Mouse (Mus musculus): ENCODE results near the gene Prpf18. TPM values are rescaled to one million over a fixed set of nuclear protein-coding genes. Genes with fewer than 3 reads are reported as not detected.

The Prpf18 gene
- 41.9 and 45.6 TPM in 2 replicates for polyA plus RNA-seq (2016; fragmentation: Nextera tagmentation; extraction: Ambion mirVana)

DNA sequence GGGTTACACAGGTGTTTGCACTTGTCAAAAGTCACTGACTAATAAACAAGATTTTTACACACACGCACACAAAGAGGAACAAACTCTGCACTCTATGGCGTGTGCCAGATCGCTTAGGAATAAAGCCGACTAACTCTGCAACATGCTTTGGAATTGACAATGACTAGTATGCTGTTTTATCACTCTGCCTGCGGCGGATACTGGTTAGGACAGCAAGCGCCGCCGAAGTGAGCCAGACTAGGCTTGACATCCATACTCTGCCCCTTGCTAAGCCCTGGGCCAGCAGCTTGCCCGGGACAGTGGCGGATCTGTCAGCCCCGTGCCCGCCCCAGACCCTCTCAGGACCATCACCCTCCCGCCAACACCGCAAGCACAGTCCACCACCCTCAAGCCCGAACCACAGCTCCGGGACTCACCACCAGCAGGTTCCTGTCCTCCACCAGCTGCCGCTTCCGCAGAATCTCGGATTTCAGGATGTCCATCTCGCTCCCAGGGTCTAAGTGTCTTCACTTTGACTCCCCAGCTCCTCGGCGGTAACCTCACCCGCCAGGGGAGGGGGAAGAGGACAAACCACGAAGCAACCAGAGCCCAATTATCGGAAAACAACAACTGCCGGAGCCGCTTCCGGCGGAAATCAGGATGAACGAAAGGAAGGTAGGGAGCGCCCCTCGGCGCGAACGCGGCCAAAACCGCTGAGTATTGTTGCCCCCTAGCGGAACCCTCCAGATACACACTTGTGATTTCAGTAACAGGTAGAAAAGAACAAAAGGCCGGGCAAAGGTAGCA is at the start of gene Prpf18:
Gene Prpf18, minus strand, starts transcription at position 614 of the 786 bp plus-strand sequence.
- Histone ChIP-seq H3K27me3 (no peaks in the 10 kb centered on the region), H3K9me3 (no peaks in the 10 kb centered on the region), H3K4me2 (replicated peaks) (peak within 1 kb of the TSS; percentile 82), H3K36me3 (peaks cover 8% of the 10 kb centered on the region; the same call in 1 of the 2 replicates), H3K9ac (peak within 1 kb of the TSS; percentile 86), H3K4me1 (peaks cover 9% of the 10 kb centered on the region), H3K4me3 (peak within 1 kb of the TSS; percentile 87), H3K27ac (no peak within 1 kb of the TSS; the same call in 1 of the 2 replicates)
- WGBS, result 2% methylated on average over 40 of the region's 40 CpGs
- ATAC-seq (ENCODE audit: insufficient number of reproducible peaks, insufficient read depth, low FRiP score, low TSS enrichment), result peak; percentile 79; the same call in 1 of the 2 replicates

DNA sequence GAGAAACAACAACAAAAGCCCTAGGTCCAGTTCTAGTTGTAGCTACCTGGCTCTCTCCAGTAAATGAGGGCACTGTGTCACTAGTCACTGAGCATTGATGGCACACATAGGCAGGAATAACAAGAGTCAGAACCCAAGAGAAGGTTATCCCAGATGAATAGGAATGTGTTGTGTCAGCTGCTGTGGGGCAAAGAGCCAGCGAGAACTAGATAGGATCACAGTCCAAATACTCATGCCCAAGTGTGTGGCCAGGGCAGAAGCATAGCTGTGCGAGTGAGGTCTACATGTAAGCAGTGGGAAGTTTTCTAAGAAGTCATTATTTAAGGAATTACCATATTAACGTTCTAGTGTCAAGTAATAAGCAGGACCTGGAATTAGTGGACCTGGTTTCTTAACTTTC is 28.0 kb upstream of the Prpf18 start:
- Histone ChIP-seq H3K27me3 (no peaks in the 10 kb centered on the region), H3K9me3 (no peaks in the 10 kb centered on the region), H3K4me2 (replicated peaks) (no peak overlapping the region), H3K27ac (no peak overlapping the region), H3K36me3 (no peaks in the 10 kb centered on the region), H3K4me3 (no peak overlapping the region), H3K4me1 (no peaks in the 10 kb centered on the region), H3K9ac (no peak overlapping the region)
- 85% methylated on average over 3 of the region's 3 CpGs for WGBS
- no peak for ATAC-seq (ENCODE audit: insufficient number of reproducible peaks, insufficient read depth, low FRiP score, low TSS enrichment)

- ATAC-seq (ENCODE audit: insufficient number of reproducible peaks, insufficient read depth, low FRiP score, low TSS enrichment), result no peak
- Histone ChIP-seq H3K4me1 (no peaks in the 10 kb centered on the region), H3K4me2 (replicated peaks) (no peak overlapping the region), H3K9ac (no peak overlapping the region), H3K36me3 (no peaks in the 10 kb centered on the region), H3K27me3 (no peaks in the 10 kb centered on the region), H3K9me3 (no peaks in the 10 kb centered on the region), H3K27ac (no peak overlapping the region), H3K4me3 (no peak overlapping the region)
- WGBS, result 89% methylated on average over 8 of the region's 8 CpGs
Observed at GRCm38 (mm10) chr2:4671636-4672035, 19.7 kb upstream of the Prpf18 start.

DNA sequence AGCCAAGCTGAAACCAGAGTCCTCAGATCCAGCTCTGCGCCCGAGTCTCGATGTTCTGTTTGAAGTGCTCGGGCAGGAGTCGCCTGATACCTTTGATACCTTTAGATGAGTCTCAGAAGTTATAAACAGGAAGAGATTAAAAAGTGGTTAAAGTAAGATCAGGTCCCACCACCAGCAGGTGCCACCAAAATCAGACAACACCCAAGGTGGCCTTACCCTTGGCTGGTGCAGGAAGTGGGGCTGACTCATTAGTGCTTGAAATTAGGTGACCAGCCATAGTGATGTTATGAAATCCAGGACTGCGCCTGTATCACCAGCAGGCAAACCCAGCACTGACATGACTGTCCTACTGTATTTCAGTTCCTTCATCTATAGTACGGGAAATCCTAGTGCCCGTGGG is 17.8 kb upstream of the Prpf18 start:
- Histone ChIP-seq H3K4me1 (no peaks in the 10 kb centered on the region), H3K27ac (no peak overlapping the region), H3K4me3 (no peak overlapping the region), H3K4me2 (replicated peaks) (no peak overlapping the region), H3K36me3 (no peaks in the 10 kb centered on the region), H3K9me3 (no peaks in the 10 kb centered on the region), H3K9ac (no peak overlapping the region), H3K27me3 (no peaks in the 10 kb centered on the region)
- ATAC-seq (ENCODE audit: insufficient number of reproducible peaks, insufficient read depth, low FRiP score, low TSS enrichment), result no peak
- WGBS, result 88% methylated on average over 8 of the region's 8 CpGs

DNA sequence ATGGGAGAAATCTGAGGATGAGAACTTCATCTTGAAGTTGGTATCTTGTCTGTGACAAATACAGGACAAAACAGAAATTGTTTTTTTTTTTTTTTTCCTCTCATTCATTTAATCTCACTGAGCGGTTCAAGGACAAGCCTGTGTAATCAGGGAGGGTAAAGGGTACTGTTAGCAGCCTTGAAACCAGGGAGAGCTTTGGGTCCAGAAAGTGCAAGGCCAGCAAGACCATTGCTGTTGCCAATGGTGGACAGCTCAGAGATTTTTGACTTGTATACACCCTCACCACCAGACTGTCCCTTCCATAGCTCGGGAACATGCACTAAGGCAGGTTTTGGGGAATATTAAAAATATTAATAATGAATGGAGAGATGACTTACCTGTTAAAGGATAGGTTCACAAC is 16.7 kb upstream of the Prpf18 start:
- no peak overlapping the region for H3K4me2 ChIP-seq (replicated peaks)
- no peaks in the 10 kb centered on the region for H3K36me3 ChIP-seq
- H3K27ac ChIP-seq, result no peak overlapping the region
- H3K4me3 ChIP-seq, result no peak overlapping the region
- no peaks in the 10 kb centered on the region for H3K27me3 ChIP-seq
- no peaks in the 10 kb centered on the region for H3K9me3 ChIP-seq
- H3K9ac ChIP-seq, result no peak overlapping the region
- no peaks in the 10 kb centered on the region for H3K4me1 ChIP-seq
- ATAC-seq (ENCODE audit: insufficient number of reproducible peaks, insufficient read depth, low FRiP score, low TSS enrichment), result no peak
- WGBS, result 70% methylated on average over 2 of the region's 2 CpGs

DNA sequence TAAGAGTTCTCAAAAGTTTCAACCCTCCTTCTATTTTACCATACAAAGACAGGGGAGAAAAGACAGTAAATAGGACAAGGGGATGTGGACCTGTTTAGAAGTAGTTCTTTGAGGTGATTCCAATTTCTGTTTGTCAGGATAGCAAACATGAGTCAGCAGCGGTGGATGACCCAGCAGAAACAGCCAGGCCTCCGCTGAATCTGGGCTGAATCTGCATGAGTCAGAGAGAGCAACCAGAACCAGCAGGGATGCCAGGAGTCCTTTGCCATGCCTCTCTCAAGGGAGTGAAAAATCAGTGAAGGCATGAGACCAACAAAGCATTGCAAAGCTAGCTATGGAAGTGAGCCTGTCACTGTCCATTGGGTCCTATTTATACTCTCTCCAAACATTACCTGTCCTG is 8.8 kb upstream of the Prpf18 start:
- Histone ChIP-seq H3K4me2 (replicated peaks) (no peak overlapping the region), H3K4me3 (no peak overlapping the region), H3K4me1 (no peaks in the 10 kb centered on the region), H3K9me3 (no peaks in the 10 kb centered on the region), H3K27ac (no peak overlapping the region), H3K27me3 (no peaks in the 10 kb centered on the region), H3K36me3 (no peaks in the 10 kb centered on the region), H3K9ac (no peak overlapping the region)
- WGBS, result 86% methylated on average over 2 of the region's 2 CpGs
- ATAC-seq (ENCODE audit: insufficient number of reproducible peaks, insufficient read depth, low FRiP score, low TSS enrichment), result no peak

- H3K27ac ChIP-seq, result no peak overlapping the region
- no peak overlapping the region for H3K9ac ChIP-seq
- no peaks in the 10 kb centered on the region for H3K27me3 ChIP-seq
- WGBS, result 93% methylated on average over 2 of the region's 2 CpGs
- peaks cover 22% of the 10 kb centered on the region for H3K36me3 ChIP-seq
- H3K9me3 ChIP-seq, result no peaks in the 10 kb centered on the region
- peaks cover 9% of the 10 kb centered on the region for H3K4me1 ChIP-seq
- ATAC-seq (ENCODE audit: insufficient number of reproducible peaks, insufficient read depth, low FRiP score, low TSS enrichment), result no peak
- H3K4me3 ChIP-seq, result no peak overlapping the region
- H3K4me2 ChIP-seq (replicated peaks), result no peak overlapping the region
Observed at GRCm38 (mm10) chr2:4649646-4650045, 2.3 kb downstream of the Prpf18 start.

GRCm38 (mm10) chr2:4648094-4648493 is 3.8 kb downstream of the Prpf18 start:
- no peaks in the 10 kb centered on the region for H3K27me3 ChIP-seq
- peaks cover 32% of the 10 kb centered on the region for H3K36me3 ChIP-seq
- no peak overlapping the region for H3K4me2 ChIP-seq (replicated peaks)
- peaks cover 9% of the 10 kb centered on the region for H3K4me1 ChIP-seq
- 92% methylated on average over 4 of the region's 4 CpGs for WGBS
- no peak overlapping the region for H3K27ac ChIP-seq
- H3K9ac ChIP-seq, result no peak overlapping the region
- no peak overlapping the region for H3K4me3 ChIP-seq
- ATAC-seq (ENCODE audit: insufficient number of reproducible peaks, insufficient read depth, low FRiP score, low TSS enrichment), result no peak
- no peaks in the 10 kb centered on the region for H3K9me3 ChIP-seq

DNA sequence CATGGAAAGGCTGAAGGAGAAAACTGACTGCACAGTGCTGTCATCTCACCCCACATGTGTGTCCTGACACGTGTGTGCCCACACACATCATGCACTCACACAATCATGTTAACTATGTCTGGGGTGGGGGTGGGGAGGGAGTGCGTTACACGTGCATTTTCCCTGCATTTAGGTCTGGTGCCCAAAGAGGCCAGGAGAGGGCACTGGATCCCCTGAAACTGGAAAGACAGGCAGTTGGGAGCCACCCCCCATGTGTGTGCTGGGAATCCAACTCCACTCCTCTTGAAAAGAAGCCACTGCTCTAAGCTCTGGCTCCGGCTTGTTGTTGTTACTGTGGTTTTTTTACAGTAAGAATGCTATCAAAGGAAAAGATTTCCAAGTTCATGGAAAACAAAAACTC is 6.8 kb downstream of the Prpf18 start:
- Histone ChIP-seq H3K4me2 (replicated peaks) (no peak overlapping the region), H3K9ac (no peak overlapping the region), H3K27me3 (no peaks in the 10 kb centered on the region), H3K27ac (no peak overlapping the region), H3K4me1 (no peaks in the 10 kb centered on the region), H3K9me3 (no peaks in the 10 kb centered on the region), H3K4me3 (no peak overlapping the region), H3K36me3 (peaks cover 53% of the 10 kb centered on the region)
- 74% methylated on average over 4 of the region's 4 CpGs for WGBS
- no peak for ATAC-seq (ENCODE audit: insufficient number of reproducible peaks, insufficient read depth, low FRiP score, low TSS enrichment)

GRCm38 (mm10) chr2:4638189-4638588 is 13.7 kb downstream of the Prpf18 start:
- H3K4me3 ChIP-seq, result no peak overlapping the region
- no peak overlapping the region for H3K4me2 ChIP-seq (replicated peaks)
- no peaks in the 10 kb centered on the region for H3K27me3 ChIP-seq
- no peak overlapping the region for H3K9ac ChIP-seq
- no peaks in the 10 kb centered on the region for H3K4me1 ChIP-seq
- no peak for ATAC-seq (ENCODE audit: insufficient number of reproducible peaks, insufficient read depth, low FRiP score, low TSS enrichment)
- peaks cover 76% of the 10 kb centered on the region for H3K36me3 ChIP-seq
- no peaks in the 10 kb centered on the region for H3K9me3 ChIP-seq
- H3K27ac ChIP-seq, result no peak overlapping the region
- 89% methylated on average over 3 of the region's 3 CpGs for WGBS

GRCm38 (mm10) chr2:4636656-4637055 is 15.3 kb downstream of the Prpf18 start:
- no peaks in the 10 kb centered on the region for H3K9me3 ChIP-seq
- H3K4me2 ChIP-seq (replicated peaks), result no peak overlapping the region
- H3K4me1 ChIP-seq, result no peaks in the 10 kb centered on the region
- no peak overlapping the region for H3K27ac ChIP-seq
- H3K36me3 ChIP-seq, result peaks cover 76% of the 10 kb centered on the region
- no peak overlapping the region for H3K4me3 ChIP-seq
- ATAC-seq (ENCODE audit: insufficient number of reproducible peaks, insufficient read depth, low FRiP score, low TSS enrichment), result no peak
- H3K27me3 ChIP-seq, result no peaks in the 10 kb centered on the region
- H3K9ac ChIP-seq, result no peak overlapping the region
- 88% methylated on average over 7 of the region's 7 CpGs for WGBS

GRCm38 (mm10) chr2:4635804-4636203 is 16.1 kb downstream of the Prpf18 start:
- Histone ChIP-seq H3K27me3 (no peaks in the 10 kb centered on the region), H3K9ac (no peak overlapping the region), H3K4me1 (no peaks in the 10 kb centered on the region), H3K4me3 (no peak overlapping the region), H3K9me3 (no peaks in the 10 kb centered on the region), H3K36me3 (peaks cover 75% of the 10 kb centered on the region), H3K4me2 (replicated peaks) (no peak overlapping the region), H3K27ac (no peak overlapping the region)
- no peak for ATAC-seq (ENCODE audit: insufficient number of reproducible peaks, insufficient read depth, low FRiP score, low TSS enrichment)
- WGBS, result 87% methylated on average over 8 of the region's 8 CpGs

Measured in embryonic facial prominence, embryonic 12.5 days (tissue).